Mouse (Mus musculus) heart, embryonic 12.5 days (tissue): Measurements from ENCODE around the gene Rps6. TPM values are rescaled to one million over a fixed set of nuclear protein-coding genes. Genes with fewer than 3 reads are reported as not detected.

Experiments
- ATAC-seq: fragments of 200-750 bp; cut with Nextera tagmentation; 2 replicates; pipeline ENCODE4 v1.8.0; 2017; ENCODE audit warnings: moderate TSS enrichment, moderate library complexity; ENCODE audit not compliant: insufficient number of reproducible peaks, low FRiP score
- H3K27ac ChIP-seq: fragments of 300-500 bp; sonication (generic); 2 replicates; pipeline ENCODE4 v1.5.1; 2016; ENCODE audit warnings: mild to moderate bottlenecking, moderate library complexity; ENCODE audit not compliant: poor library complexity, severe bottlenecking
- H3K27me3 ChIP-seq: fragments of 300-500 bp; sonication (generic); replicated peaks from 2 replicates; pipeline ENCODE4 v1.6.1; 2016; ENCODE audit warnings: mild to moderate bottlenecking, moderate library complexity
- H3K36me3 ChIP-seq: fragments of 300-500 bp; sonication (generic); 2 replicates; pipeline ENCODE4 v1.6.1; 2016; ENCODE audit warnings: mild to moderate bottlenecking, moderate library complexity
- H3K4me1 ChIP-seq: fragments of 300-500 bp; sonication (generic); replicated peaks from 2 replicates; pipeline ENCODE4 v1.6.1; 2016; ENCODE audit warnings: mild to moderate bottlenecking
- H3K4me2 ChIP-seq: fragments of 300-500 bp; sonication (generic); 2 replicates; pipeline ENCODE4 v1.6.1; 2016; ENCODE audit warnings: mild to moderate bottlenecking, moderate library complexity
- H3K4me3 ChIP-seq: fragments of 300-500 bp; sonication (generic); 2 replicates; pipeline ENCODE4 v1.5.1; 2016; ENCODE audit warnings: mild to moderate bottlenecking
- H3K9ac ChIP-seq: fragments of 300-500 bp; sonication (generic); 2 replicates; pipeline ENCODE4 v1.6.1; 2016; ENCODE audit warnings: mild to moderate bottlenecking, moderate library complexity
- H3K9me3 ChIP-seq: fragments of 300-500 bp; sonication (generic); replicated peaks from 2 replicates; pipeline ENCODE4 v1.6.1; 2016; ENCODE audit warnings: mild to moderate bottlenecking, moderate library complexity
- WGBS: fragments of 180-500 bp; shearing (Covaris S2); methylation state at CpG from one replicate; pipeline ENCODE4 v1.1.7; 2016; 5-methylcytosine and 5-hydroxymethylcytosine counted together
- polyA plus RNA-seq: library from polyadenylated mRNA; unstranded; fragments of >200 nt; fragmentation: Nextera tagmentation; extraction: Ambion mirVana; gene quantifications from 2 replicates; pipeline ENCODE4 v1.2.1, GENCODE M21; 2016

Gene Rps6
- polyA plus RNA-seq, 1 experiment from 2014 or later, result 459 TPM

GRCm38 (mm10) chr4:86882413-86882812, 25.2 kb upstream of the Rps6 start:
- no peak for ATAC-seq
- no peak overlapping the region for H3K4me2 ChIP-seq
- H3K36me3 ChIP-seq, result peaks cover 4% of the 10 kb centered on the region; the same call in 1 of the 2 replicates
- WGBS, result 51% methylated on average over 2 of the region's 2 CpGs
- no peaks in the 10 kb centered on the region for H3K27me3 ChIP-seq
- H3K9ac ChIP-seq, result no peak overlapping the region
- 0 out of 2 replicates have a peak overlapping the region, but pooled peaks have one; percentile 26 for H3K27ac ChIP-seq
- H3K9me3 ChIP-seq, result no peaks in the 10 kb centered on the region
- H3K4me3 ChIP-seq, result no peak overlapping the region
- H3K4me1 ChIP-seq, result peaks cover 18% of the 10 kb centered on the region

GRCm38 (mm10) chr4:86881178-86881577, 24.0 kb upstream of the Rps6 start:
- H3K9ac ChIP-seq, result no peak overlapping the region
- H3K4me1 ChIP-seq, result peaks cover 12% of the 10 kb centered on the region
- no peak overlapping the region for H3K27ac ChIP-seq
- no peaks in the 10 kb centered on the region for H3K9me3 ChIP-seq
- no peak overlapping the region for H3K4me2 ChIP-seq
- ATAC-seq, result no peak
- peaks cover 4% of the 10 kb centered on the region; the same call in 1 of the 2 replicates for H3K36me3 ChIP-seq
- H3K4me3 ChIP-seq, result no peak overlapping the region
- H3K27me3 ChIP-seq, result no peaks in the 10 kb centered on the region
- WGBS, result 85% methylated on average over 4 of the region's 4 CpGs

- ATAC-seq, result no peak
- Histone ChIP-seq H3K27ac (0 out of 2 replicates have a peak overlapping the region, but pooled peaks have one; percentile 22), H3K36me3 (peaks cover 4% of the 10 kb centered on the region; the same call in 1 of the 2 replicates), H3K4me2 (no peak overlapping the region), H3K9ac (no peak overlapping the region), H3K9me3 (no peaks in the 10 kb centered on the region), H3K27me3 (no peaks in the 10 kb centered on the region), H3K4me1 (peaks cover 7% of the 10 kb centered on the region; the same call in 1 of the 2 replicates), H3K4me3 (no peak overlapping the region)
- 75% methylated on average over 2 of the region's 2 CpGs for whole genome bisulfite sequencing
Measured at GRCm38 (mm10) chr4:86879477-86879876, 22.3 kb upstream of the Rps6 start.

- WGBS, result under 1% methylated on average over 60 of the region's 60 CpGs
- Histone ChIP-seq H3K4me3 (peak within 1 kb of the TSS; percentile 75), H3K4me1 (no peaks in the 10 kb centered on the region; the same call in 1 of the 2 replicates), H3K9me3 (no peaks in the 10 kb centered on the region), H3K27ac (peak within 1 kb of the TSS; percentile 42), H3K36me3 (peaks cover 4% of the 10 kb centered on the region; the same call in 1 of the 2 replicates), H3K27me3 (0 out of 2 replicates have a peak, but pooled peaks cover 4% of the 10 kb centered on the region), H3K9ac (peak within 1 kb of the TSS; percentile 80), H3K4me2 (peak within 1 kb of the TSS; percentile 97)
- peak; percentile 96 for ATAC-seq
Measured at GRCm38 (mm10) chr4:86874146-86874847, 17.1 kb upstream of the Rps6 start, which contains the start of gene Acer2. Gene Acer2, plus strand, starts transcription at chr4:86874396.

GRCm38 (mm10) chr4:86873072-86873471, 15.9 kb upstream of the Rps6 start:
- H3K9ac ChIP-seq, result no peak overlapping the region
- 62% methylated on average over 4 of the region's 4 CpGs for WGBS
- H3K27me3 ChIP-seq, result 0 out of 2 replicates have a peak, but pooled peaks cover 4% of the 10 kb centered on the region
- no peaks in the 10 kb centered on the region for H3K4me1 ChIP-seq
- H3K27ac ChIP-seq, result no peak overlapping the region
- peaks cover 2% of the 10 kb centered on the region; the same call in 1 of the 2 replicates for H3K9me3 ChIP-seq
- no peak overlapping the region for H3K4me3 ChIP-seq
- ATAC-seq, result no peak
- H3K36me3 ChIP-seq, result peaks cover 3% of the 10 kb centered on the region; the same call in 1 of the 2 replicates
- H3K4me2 ChIP-seq, result no peak overlapping the region

- Histone ChIP-seq H3K4me2 (no peak overlapping the region), H3K36me3 (no peaks in the 10 kb centered on the region), H3K27ac (no peak overlapping the region), H3K9ac (no peak overlapping the region), H3K9me3 (peaks cover 2% of the 10 kb centered on the region; the same call in 1 of the 2 replicates), H3K4me1 (no peaks in the 10 kb centered on the region), H3K4me3 (no peak overlapping the region), H3K27me3 (0 out of 2 replicates have a peak, but pooled peaks cover 4% of the 10 kb centered on the region)
- no peak for ATAC-seq
Measured at GRCm38 (mm10) chr4:86871988-86872387, 14.8 kb upstream of the Rps6 start.

GRCm38 (mm10) chr4:86864087-86864486, 6.9 kb upstream of the Rps6 start:
- Histone ChIP-seq H3K4me1 (no peaks in the 10 kb centered on the region), H3K27me3 (no peaks in the 10 kb centered on the region), H3K4me3 (no peak overlapping the region), H3K36me3 (no peaks in the 10 kb centered on the region), H3K4me2 (no peak overlapping the region), H3K27ac (no peak overlapping the region), H3K9ac (no peak overlapping the region), H3K9me3 (peaks cover 2% of the 10 kb centered on the region; the same call in 1 of the 2 replicates)
- 72% methylated on average over 5 of the region's 5 CpGs for WGBS
- ATAC-seq, result no peak

GRCm38 (mm10) chr4:86858070-86858440, 843 bp upstream of the Rps6 start:
- H3K4me1 ChIP-seq, result peaks cover 14% of the 10 kb centered on the region
- H3K9me3 ChIP-seq, result no peaks in the 10 kb centered on the region
- no peaks in the 10 kb centered on the region for H3K27me3 ChIP-seq
- H3K9ac ChIP-seq, result peak overlapping the region; percentile 88
- peaks cover 25% of the 10 kb centered on the region for H3K36me3 ChIP-seq
- peak overlapping the region; percentile 100 for H3K4me3 ChIP-seq
- ATAC-seq, result no peak
- 51% methylated on average over 12 of the region's 12 CpGs for WGBS
- H3K27ac ChIP-seq, result peak overlapping the region; percentile 93; the same call in 1 of the 2 replicates
- peak overlapping the region; percentile 89 for H3K4me2 ChIP-seq

GRCm38 (mm10) chr4:86856304-86857112, 704 bp downstream of the Rps6 start:
- Histone ChIP-seq H3K4me3 (peak overlapping the region; percentile 100), H3K36me3 (peaks cover 35% of the 10 kb centered on the region), H3K4me2 (peak overlapping the region; percentile 89), H3K9me3 (no peaks in the 10 kb centered on the region), H3K9ac (peak overlapping the region; percentile 100), H3K4me1 (peaks cover 14% of the 10 kb centered on the region), H3K27me3 (no peaks in the 10 kb centered on the region), H3K27ac (peak overlapping the region; percentile 93)
- WGBS, result 1% methylated on average over 50 of the region's 50 CpGs
- ATAC-seq, result no peak

- H3K4me1 ChIP-seq, result peaks cover 8% of the 10 kb centered on the region
- peaks cover 46% of the 10 kb centered on the region for H3K36me3 ChIP-seq
- H3K4me3 ChIP-seq, result no peak overlapping the region
- no peak overlapping the region for H3K9ac ChIP-seq
- no peaks in the 10 kb centered on the region for H3K9me3 ChIP-seq
- no peak overlapping the region for H3K4me2 ChIP-seq
- H3K27me3 ChIP-seq, result no peaks in the 10 kb centered on the region
- WGBS, result 78% methylated on average over 4 of the region's 4 CpGs
- no peak overlapping the region for H3K27ac ChIP-seq
- ATAC-seq, result no peak
Measured at GRCm38 (mm10) chr4:86852813-86853590, 4.2 kb downstream of the Rps6 start.
